Mouse (Mus musculus) gastrocnemius, postnatal 4 days (tissue): ENCODE data around the gene Baat. TPM values are rescaled to one million over a fixed set of nuclear protein-coding genes. Genes with fewer than 3 reads are reported as not detected.
A peak's percentile ranks its signal among the peaks of the same experiment; 100 is the strongest.
"Not testable (repeated sequence)": the region's sequence is repeated elsewhere in the genome, so short reads cannot be mapped to it uniquely, and the experiment has no call there.

Source experiments
- DNase-seq, 2 experiments: peaks; one replicate each; pipeline ENCODE4 v3.0.0; 2021 to 2022; ENCODE audit warnings: low spot score in 2 of 2, mixed read lengths in 2 of 2
- long read RNA-seq, 2 experiments: library from polyadenylated mRNA; stranded (forward); transcript quantifications; one replicate each; pipeline ENCODE4 v2.0.0; 2021
- total RNA-seq, 2 experiments: library from RNA; stranded (reverse); gene quantifications; 2 replicates each; pipeline ENCODE4 v1.2.3; 2021

Baat gene
- under 1 TPM; 0.25 to 0.31 TPM for total RNA-seq
- long read RNA-seq, experiment 1: 0 reads
- long read RNA-seq, experiment 2: 0 reads

GRCm38 (mm10) chr4:49506386-49506785 is at the start of gene Baat:
TSS of gene Baat (minus strand) at chr4:49506557.
- DNase-seq: no peak

GRCm38 (mm10) chr4:49553380-49553779 is 47.0 kb upstream of the Baat start:
- no peak for DNase-seq

GRCm38 (mm10) chr4:49549383-49549782 is 43.0 kb upstream of the Baat start, which contains the start of gene Aldob:
TSS of gene Aldob (minus strand) at chr4:49549546.
- DNase-seq: no peak

- DNase-seq: no peak
Measured at GRCm38 (mm10) chr4:49547544-49548219, 41.3 kb upstream of the Baat start.

- no peak for DNase-seq
Measured at GRCm38 (mm10) chr4:49546873-49547543, 40.7 kb upstream of the Baat start.

- DNase-seq: no peak
Measured at GRCm38 (mm10) chr4:49546026-49546425, 39.7 kb upstream of the Baat start.

- DNase-seq: no peak
Measured at GRCm38 (mm10) chr4:49540966-49541365, 34.6 kb upstream of the Baat start.

- DNase-seq: no peak
Measured at GRCm38 (mm10) chr4:49539665-49540064, 33.3 kb upstream of the Baat start.

GRCm38 (mm10) chr4:49536671-49537070 is 30.3 kb upstream of the Baat start:
- DNase-seq: no peak

GRCm38 (mm10) chr4:49535675-49536294 is 29.4 kb upstream of the Baat start:
- no peak for DNase-seq

- DNase-seq: no peak
Measured at GRCm38 (mm10) chr4:49535036-49535435, 28.7 kb upstream of the Baat start.

GRCm38 (mm10) chr4:49522576-49522975 is 16.2 kb upstream of the Baat start:
- peak in 1 of 2 experiments; percentile 11 for DNase-seq

GRCm38 (mm10) chr4:49521346-49521745 is 15.0 kb upstream of the Baat start:
- no peak for DNase-seq

GRCm38 (mm10) chr4:49520572-49521340 is 14.4 kb upstream of the Baat start, which contains the start of the genes Mrpl50 and Zfp189:
TSS of gene Mrpl50 (minus strand) at chr4:49521093.
TSS of gene Zfp189 (plus strand) at chr4:49521176.
- DNase-seq: peak; percentile 80 to 89

- DNase-seq: no peak
Measured at GRCm38 (mm10) chr4:49519476-49519875, 13.1 kb upstream of the Baat start.

GRCm38 (mm10) chr4:49514441-49514840 is 8.1 kb upstream of the Baat start:
- no peak for DNase-seq

GRCm38 (mm10) chr4:49512636-49513035 is 6.3 kb upstream of the Baat start:
- DNase-seq: no peak

- DNase-seq: not testable (repeated sequence)
Measured at GRCm38 (mm10) chr4:49510236-49510835, 4.0 kb upstream of the Baat start.

GRCm38 (mm10) chr4:49509183-49509582 is 2.8 kb upstream of the Baat start:
- DNase-seq: no peak

- no peak for DNase-seq
Measured at GRCm38 (mm10) chr4:49503563-49503962, 2.8 kb downstream of the Baat start.
